Comparison of ENCODE assay signal across 24 mouse cellular contexts in genomic region chr10:115125027-115125426, GRCm38 (mm10). TPM values are rescaled to one million over a fixed set of nuclear protein-coding genes. Genes with fewer than 3 reads are reported as not detected.
"Had no signal": no experiment of that assay in that cellular context is flagged by ENCODE, and none has a peak within 500 bp of the region (broad histone marks: within the 10 kb centered on the region; RNA-seq: fewer than 3 reads in every experiment).

No protein-coding gene starts in this region.

- H3K9ac ChIP-seq: kidney, embryonic 15.5 days; limb, embryonic 12.5 days; limb, embryonic 15.5 days; liver, embryonic 14.5 days; liver, postnatal 0 days; lung, embryonic 14.5 days; neural tube, embryonic 13.5 days had no signal

- H3K9me3 ChIP-seq: kidney, embryonic 15.5 days; limb, embryonic 12.5 days; limb, embryonic 15.5 days; neural tube, embryonic 13.5 days had no signal

- H3K27ac ChIP-seq: kidney, embryonic 15.5 days; limb, embryonic 12.5 days; limb, embryonic 15.5 days; liver, embryonic 14.5 days; macrophage; stomach, postnatal 0 days had no signal

- H3K4me2 ChIP-seq: kidney, embryonic 15.5 days; limb, embryonic 12.5 days; limb, embryonic 15.5 days; liver, embryonic 11.5 days had no signal

- DNase-seq: kidney, adult 11 months; kidney, adult 8-10 months; kidney, postnatal 10 days; kidney, postnatal 36 days; left cerebral cortex, postnatal 4 days; liver, postnatal 0 days; right cerebral cortex, adult 18-20 months; right cerebral cortex, postnatal 14 days; right cerebral cortex, postnatal 4 days; thymus, adult 2 months; thymus, postnatal 14 days; thymus, postnatal 4 days had no signal

- H3K36me3 ChIP-seq: kidney, embryonic 15.5 days; limb, embryonic 12.5 days; limb, embryonic 15.5 days; neural tube, embryonic 13.5 days had no signal

- H3K27me3 ChIP-seq: kidney, embryonic 15.5 days; limb, embryonic 12.5 days; limb, embryonic 15.5 days; neural tube, embryonic 13.5 days had no signal

- H3K4me3 ChIP-seq: kidney, embryonic 15.5 days; limb, embryonic 12.5 days; limb, embryonic 15.5 days; neural tube, embryonic 13.5 days had no signal

- H3K4me1 ChIP-seq: limb, embryonic 12.5 days; limb, embryonic 15.5 days had no signal

- ATAC-seq: liver, postnatal 0 days; lung, postnatal 0 days had no signal

RNA-seq across cellular contexts. Expression of gene Tph2, which starts 59.8 kb away (rescaled TPM):
- total RNA-seq: megakaryocyte, adult 5-6 weeks had no signal
- polyA plus RNA-seq: kidney, embryonic 15.5 days; limb, embryonic 12.5 days; liver, embryonic 11.5 days; liver, embryonic 14.5 days; liver, postnatal 0 days; macrophage; stomach, embryonic 14.5 days; stomach, postnatal 0 days; thymus, adult 2 months had no signal
